Mouse (Mus musculus) spleen, adult 2 months (tissue): ENCODE data around the gene Hist1h3f.

Experiments
- CTCF ChIP-seq: fragments of 200-500 bp; IDR thresholded peaks from 2 replicates; pipeline ENCODE4 v1.5.1; 2011; ENCODE audit warnings: mild to moderate bottlenecking, inconsistent platforms; ENCODE audit not compliant: insufficient read depth, insufficient read length, insufficient replicate concordance; ENCODE audit errors: extremely low read depth
- POLR2A ChIP-seq: fragments of 200-500 bp; IDR thresholded peaks from 2 replicates; pipeline ENCODE4 v1.6.1; 2011; ENCODE audit warnings: low read depth, low read length, inconsistent platforms

- TF ChIP-seq CTCF, result no peak
- no peak for TF ChIP-seq POLR2A
Measured at GRCm38 (mm10) chr13:23525901-23526300, 18.0 kb upstream of the Hist1h3f start.
